11 mouse cellular contexts compared by ENCODE assay signal in the genomic region with DNA sequence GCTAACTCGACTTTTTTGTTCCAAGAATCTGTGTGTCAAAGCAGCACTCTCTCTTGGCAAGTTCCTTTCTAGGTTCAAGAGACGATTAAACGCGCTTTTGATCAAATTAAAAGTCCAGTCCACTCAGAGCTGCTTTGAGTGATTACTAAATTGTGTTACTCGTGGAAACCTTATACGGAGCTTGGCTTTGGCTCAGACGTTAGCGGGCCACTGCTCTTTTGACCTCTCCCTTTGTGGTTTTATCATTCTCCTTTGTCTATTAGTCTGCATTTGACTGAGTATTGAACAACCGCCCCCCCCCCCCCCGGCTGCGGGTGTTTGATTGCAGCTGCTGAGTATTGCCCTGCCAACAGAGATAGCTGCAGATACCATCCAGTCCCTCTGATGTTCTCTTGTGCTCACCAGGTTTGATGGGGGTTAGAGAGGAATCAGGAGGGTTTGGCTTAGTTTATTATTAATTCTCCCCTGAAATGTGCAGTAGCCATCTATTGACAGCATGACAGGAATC.
DNase-seq lines count a peak whose midpoint lies in the region; ATAC-seq and TF ChIP-seq lines count a peak whose summit lies in the region.
"Had no signal": no experiment of that assay in that cellular context is flagged by ENCODE, and none has a peak within 500 bp of the region (broad histone marks: within the 10 kb centered on the region; RNA-seq: fewer than 3 reads in every experiment).

No protein-coding gene starts in this region.

- no peak overlapping the region for H3K27ac ChIP-seq in heart, embryonic 13.5 days (replicated peaks)
- H3K27ac ChIP-seq in lung, postnatal 0 days (ENCODE audit: low read length): peak overlapping the region; percentile 85
- H3K27ac ChIP-seq in intestine, postnatal 0 days (ENCODE audit: low read depth, low read length): no peak overlapping the region
- H3K27ac ChIP-seq: neural tube, embryonic 13.5 days had no signal

- no peak overlapping the region for H3K4me3 ChIP-seq in heart, embryonic 13.5 days
- peak overlapping the region; percentile 31 for H3K4me3 ChIP-seq in lung, postnatal 0 days (ENCODE audit: low read depth, low read length)
- H3K4me3 ChIP-seq in intestine, postnatal 0 days (ENCODE audit: low read depth, low read length): no peak overlapping the region
- H3K4me3 ChIP-seq: neural tube, embryonic 13.5 days had no signal

- H3K9ac ChIP-seq in heart, embryonic 13.5 days: no peak overlapping the region
- H3K9ac ChIP-seq in lung, postnatal 0 days (replicated peaks; ENCODE audit: low read depth): 0 out of 2 replicates have a peak overlapping the region, but pooled peaks have one; percentile 26
- H3K9ac ChIP-seq in intestine, postnatal 0 days (ENCODE audit: low read depth, low read length): no peak overlapping the region
- H3K9ac ChIP-seq: forebrain, postnatal 0 days; neural tube, embryonic 13.5 days had no signal

- no peak for DNase-seq in heart, adult 18-20 months
- peak; percentile 14 for DNase-seq in lung, postnatal 0 days (ENCODE audit: low spot score)
- DNase-seq in lung, adult 18-20 months: no peak
- peak; percentile 27 for DNase-seq in retina, postnatal 1 day
- DNase-seq in left cerebral cortex, postnatal 10 days (ENCODE audit: extremely low spot score in 1 of 2, low spot score in 2 of 2): no peak
- no peak for DNase-seq in B cell, adult 2 months
- DNase-seq: forebrain, postnatal 0 days; right cerebral cortex, postnatal 14 days had no signal

- H3K4me1 ChIP-seq in heart, embryonic 13.5 days: peaks cover 27% of the 10 kb centered on the region
- H3K4me1 ChIP-seq in lung, postnatal 0 days (ENCODE audit: insufficient read depth, low read depth, low read length): no peaks in the 10 kb centered on the region
- H3K4me1 ChIP-seq in intestine, postnatal 0 days (replicated peaks; ENCODE audit: control insufficient read depth, insufficient read depth, low read length): no peaks in the 10 kb centered on the region

- intact Hi-C loops in left cerebral cortex, postnatal 10 days (cut with DNase I): no loop called here

- no peak for TF ChIP-seq CTCF in lung, postnatal 0 days (IDR thresholded peaks at IDR 0.05)
- TF ChIP-seq CTCF in intestine, postnatal 0 days (IDR thresholded peaks at IDR 0.05; ENCODE audit: low read depth): no peak

- peaks cover 15% of the 10 kb centered on the region; the same call in 1 of the 2 replicates for H3K27me3 ChIP-seq in heart, embryonic 13.5 days (replicated peaks)
- H3K27me3 ChIP-seq in lung, postnatal 0 days (replicated peaks; ENCODE audit: insufficient read depth, low read length): no peaks in the 10 kb centered on the region
- no peaks in the 10 kb centered on the region for H3K27me3 ChIP-seq in intestine, postnatal 0 days (replicated peaks; ENCODE audit: control insufficient read depth, insufficient read depth, low read length)

- 0 out of 2 replicates have a peak overlapping the region, but pooled peaks have one; percentile 34 for H3K4me2 ChIP-seq in heart, embryonic 13.5 days
- H3K4me2 ChIP-seq in lung, postnatal 0 days (replicated peaks; ENCODE audit: low read depth, low read length): peak overlapping the region; percentile 44
- H3K4me2 ChIP-seq in intestine, postnatal 0 days (replicated peaks; ENCODE audit: low read depth): peak overlapping the region; percentile 35; the same call in 1 of the 2 replicates
- H3K4me2 ChIP-seq: neural tube, embryonic 13.5 days had no signal

- 40% methylated on average over 11 of the region's 11 CpGs for WGBS in heart, embryonic 13.5 days
- 20% methylated on average over 10 of the region's 11 CpGs for WGBS in lung, postnatal 0 days
- 31% methylated on average over 11 of the region's 11 CpGs for WGBS in intestine, postnatal 0 days

- TF ChIP-seq EP300 in lung, postnatal 0 days (IDR thresholded peaks at IDR 0.05): no peak

- ATAC-seq in heart, embryonic 13.5 days (ENCODE audit: extremely low read depth, insufficient number of reproducible peaks, low FRiP score, low TSS enrichment): no peak
- no peak for ATAC-seq in lung, postnatal 0 days
- ATAC-seq in intestine, postnatal 0 days: no peak
- ATAC-seq: forebrain, postnatal 0 days had no signal

- H3K36me3 ChIP-seq in heart, embryonic 13.5 days: no peaks in the 10 kb centered on the region
- H3K36me3 ChIP-seq in lung, postnatal 0 days (ENCODE audit: insufficient read depth, low read length): no peaks in the 10 kb centered on the region
- H3K36me3 ChIP-seq in intestine, postnatal 0 days (ENCODE audit: control insufficient read depth, insufficient read depth): no peaks in the 10 kb centered on the region
- H3K36me3 ChIP-seq: neural tube, embryonic 13.5 days had no signal

- H3K9me3 ChIP-seq in heart, embryonic 13.5 days: no peaks in the 10 kb centered on the region
- H3K9me3 ChIP-seq in lung, postnatal 0 days (ENCODE audit: low read length): no peaks in the 10 kb centered on the region
- H3K9me3 ChIP-seq in intestine, postnatal 0 days (ENCODE audit: control insufficient read depth): no peaks in the 10 kb centered on the region
- H3K9me3 ChIP-seq: neural tube, embryonic 13.5 days had no signal

Comparison
In these comparisons a context has a peak if more than half of its experiments do, and no peak if none do; other contexts are left out.
1. DNase-seq: peak in lung, postnatal 0 days (single experiment) and retina, postnatal 1 day (single experiment); none in heart, adult 18-20 months (0 of 2), lung, adult 18-20 months (0 of 2), left cerebral cortex, postnatal 10 days (0 of 2) and B cell, adult 2 months (0 of 2).
2. Peak in every context shown above with its lines, with median percentiles within 50 percentile points of each other: H3K4me2 ChIP-seq.